8 mouse cellular contexts compared by ENCODE assay signal in genomic region chr16:13940139-13940846, GRCm38 (mm10). TPM values are rescaled to one million over a fixed set of nuclear protein-coding genes. Genes with fewer than 3 reads are reported as not detected.
DNase-seq lines count a peak whose midpoint lies in the region; ATAC-seq and TF ChIP-seq lines count a peak whose summit lies in the region.

No protein-coding gene starts in this region.

- peak overlapping the region; percentile 98 for H3K4me2 ChIP-seq in heart, embryonic 11.5 days
- peak overlapping the region; percentile 99 for H3K4me2 ChIP-seq in kidney, embryonic 15.5 days
- H3K4me2 ChIP-seq in limb, embryonic 11.5 days (ENCODE audit: low read depth, severe bottlenecking), result peak overlapping the region; percentile 98
- H3K4me2 ChIP-seq in midbrain, embryonic 14.5 days (ENCODE audit: low read length), result peak overlapping the region; percentile 96
- peak overlapping the region; percentile 89 for H3K4me2 ChIP-seq in stomach, postnatal 0 days (replicated peaks; ENCODE audit: low read depth)

- H3K27me3 ChIP-seq in embryonic facial prominence, embryonic 10.5 days (replicated peaks; ENCODE audit: low read depth, poor library complexity, severe bottlenecking), result peaks cover 22% of the 10 kb centered on the region
- peaks cover 20% of the 10 kb centered on the region for H3K27me3 ChIP-seq in heart, embryonic 11.5 days (ENCODE audit: control insufficient read depth, insufficient read depth, low read length)
- H3K27me3 ChIP-seq in kidney, embryonic 15.5 days, result no peaks in the 10 kb centered on the region
- peaks cover 5% of the 10 kb centered on the region; the same call in 1 of the 2 replicates for H3K27me3 ChIP-seq in limb, embryonic 11.5 days (ENCODE audit: control insufficient read depth, insufficient read depth, low read length)
- no peaks in the 10 kb centered on the region for H3K27me3 ChIP-seq in midbrain, embryonic 14.5 days (ENCODE audit: control insufficient read depth, insufficient read depth, low read length)
- no peaks in the 10 kb centered on the region for H3K27me3 ChIP-seq in stomach, postnatal 0 days (ENCODE audit: control insufficient read depth, insufficient read depth, low read length)

- H3K4me3 ChIP-seq in embryonic facial prominence, embryonic 10.5 days, result peak overlapping the region; percentile 70
- H3K4me3 ChIP-seq in heart, embryonic 11.5 days (ENCODE audit: low read depth, low read length), result peak overlapping the region; percentile 67
- H3K4me3 ChIP-seq in kidney, embryonic 15.5 days (replicated peaks), result peak overlapping the region; percentile 67
- H3K4me3 ChIP-seq in limb, embryonic 11.5 days (ENCODE audit: low read depth, low read length), result peak overlapping the region; percentile 63
- peak overlapping the region; percentile 64 for H3K4me3 ChIP-seq in midbrain, embryonic 14.5 days (replicated peaks; ENCODE audit: low read depth, low read length)
- H3K4me3 ChIP-seq in stomach, postnatal 0 days (ENCODE audit: low read depth, low read length), result peak overlapping the region; percentile 49

- DNase-seq in brain, adult 2 months (ENCODE audit: low read depth, low spot score), result peak; percentile 98
- DNase-seq in embryonic facial prominence, embryonic 10.5 days (ENCODE audit: low spot score), result peak; percentile 79
- DNase-seq in limb, embryonic 11.5 days (ENCODE audit: low spot score), result peak; percentile 79
- peak; percentile 90 for DNase-seq in midbrain, embryonic 14.5 days
- DNase-seq in stomach, postnatal 0 days (ENCODE audit: low spot score), result peak; percentile 80
- DNase-seq in spleen, adult 18-20 months, result no peak

- peaks cover 16% of the 10 kb centered on the region for H3K4me1 ChIP-seq in embryonic facial prominence, embryonic 10.5 days
- no peaks in the 10 kb centered on the region for H3K4me1 ChIP-seq in heart, embryonic 11.5 days (ENCODE audit: control insufficient read depth, insufficient read depth, low read length)
- H3K4me1 ChIP-seq in kidney, embryonic 15.5 days, result peaks cover 8% of the 10 kb centered on the region
- H3K4me1 ChIP-seq in limb, embryonic 11.5 days (ENCODE audit: control insufficient read depth, insufficient read depth, low read length), result no peaks in the 10 kb centered on the region
- H3K4me1 ChIP-seq in midbrain, embryonic 14.5 days (ENCODE audit: control insufficient read depth, insufficient read depth, low read length), result peaks cover 10% of the 10 kb centered on the region; the same call in 1 of the 2 replicates
- no peaks in the 10 kb centered on the region for H3K4me1 ChIP-seq in stomach, postnatal 0 days (replicated peaks; ENCODE audit: control insufficient read depth, insufficient read depth)

- peak; percentile 74 for ATAC-seq in heart, embryonic 11.5 days (replicated peaks; ENCODE audit: insufficient number of reproducible peaks, low FRiP score, low TSS enrichment)
- ATAC-seq in kidney, embryonic 15.5 days (replicated peaks; ENCODE audit: low FRiP score), result peak; percentile 98
- ATAC-seq in limb, embryonic 11.5 days (ENCODE audit: insufficient number of reproducible peaks, low FRiP score, low TSS enrichment, low read depth), result peak; percentile 94
- ATAC-seq in midbrain, embryonic 14.5 days (ENCODE audit: low FRiP score, low TSS enrichment), result peak; percentile 98
- peak; percentile 96 for ATAC-seq in stomach, postnatal 0 days (ENCODE audit: low FRiP score, low TSS enrichment)

- H3K9ac ChIP-seq in heart, embryonic 11.5 days (ENCODE audit: low read depth, low read length), result peak overlapping the region; percentile 72
- peak overlapping the region; percentile 53 for H3K9ac ChIP-seq in kidney, embryonic 15.5 days
- H3K9ac ChIP-seq in limb, embryonic 11.5 days (ENCODE audit: low read length), result peak overlapping the region; percentile 57
- H3K9ac ChIP-seq in midbrain, embryonic 14.5 days (replicated peaks; ENCODE audit: low read length), result peak overlapping the region; percentile 64
- H3K9ac ChIP-seq in stomach, postnatal 0 days (ENCODE audit: low read length), result peak overlapping the region; percentile 63

- no peaks in the 10 kb centered on the region for H3K36me3 ChIP-seq in embryonic facial prominence, embryonic 10.5 days (replicated peaks)
- no peaks in the 10 kb centered on the region for H3K36me3 ChIP-seq in heart, embryonic 11.5 days (ENCODE audit: control insufficient read depth, insufficient read depth, low read length)
- no peaks in the 10 kb centered on the region for H3K36me3 ChIP-seq in kidney, embryonic 15.5 days
- H3K36me3 ChIP-seq in limb, embryonic 11.5 days (ENCODE audit: control insufficient read depth, insufficient read depth, low read length), result no peaks in the 10 kb centered on the region
- no peaks in the 10 kb centered on the region for H3K36me3 ChIP-seq in midbrain, embryonic 14.5 days (ENCODE audit: control insufficient read depth, insufficient read depth, low read length)
- H3K36me3 ChIP-seq in stomach, postnatal 0 days (ENCODE audit: control insufficient read depth, insufficient read depth, low read length), result no peaks in the 10 kb centered on the region

- H3K27ac ChIP-seq in embryonic facial prominence, embryonic 10.5 days (replicated peaks), result peak overlapping the region; percentile 48; the same call in 1 of the 2 replicates
- no peak overlapping the region for H3K27ac ChIP-seq in heart, embryonic 11.5 days (ENCODE audit: low read depth, low read length)
- H3K27ac ChIP-seq in kidney, embryonic 15.5 days, result no peak overlapping the region
- no peak overlapping the region for H3K27ac ChIP-seq in limb, embryonic 11.5 days (replicated peaks; ENCODE audit: low read depth, low read length)
- H3K27ac ChIP-seq in midbrain, embryonic 14.5 days (replicated peaks; ENCODE audit: low read depth, low read length), result peak overlapping the region; percentile 49
- H3K27ac ChIP-seq in stomach, postnatal 0 days (replicated peaks), result no peak overlapping the region

- no peak for TF ChIP-seq CTCF in stomach, postnatal 0 days (IDR thresholded peaks at IDR 0.05; ENCODE audit: low read depth)

- no peaks in the 10 kb centered on the region for H3K9me3 ChIP-seq in embryonic facial prominence, embryonic 10.5 days
- H3K9me3 ChIP-seq in heart, embryonic 11.5 days (replicated peaks; ENCODE audit: control insufficient read depth, low read length), result no peaks in the 10 kb centered on the region
- H3K9me3 ChIP-seq in kidney, embryonic 15.5 days (replicated peaks), result no peaks in the 10 kb centered on the region
- H3K9me3 ChIP-seq in limb, embryonic 11.5 days (ENCODE audit: control insufficient read depth, low read length), result no peaks in the 10 kb centered on the region
- H3K9me3 ChIP-seq in midbrain, embryonic 14.5 days (ENCODE audit: control insufficient read depth, low read length), result no peaks in the 10 kb centered on the region
- H3K9me3 ChIP-seq in stomach, postnatal 0 days (ENCODE audit: control insufficient read depth, low read length), result no peaks in the 10 kb centered on the region

- 4% methylated on average over 28 of the region's 28 CpGs for WGBS in embryonic facial prominence, embryonic 10.5 days
- 5% methylated on average over 28 of the region's 28 CpGs for WGBS in heart, embryonic 11.5 days (ENCODE audit: insufficient replicate concordance)
- 5% methylated on average over 28 of the region's 28 CpGs for WGBS in kidney, embryonic 15.5 days
- 5% methylated on average over 28 of the region's 28 CpGs for WGBS in limb, embryonic 11.5 days
- WGBS in midbrain, embryonic 14.5 days, result 4% methylated on average over 28 of the region's 28 CpGs
- 6% methylated on average over 28 of the region's 28 CpGs for WGBS in stomach, postnatal 0 days

- TF ChIP-seq EP300 in stomach, postnatal 0 days (optimal IDR thresholded peaks at IDR 0.05), result no peak

RNA-seq across cellular contexts. Expression of gene Mpv17l, which starts 37.3 kb away (rescaled TPM):
- polyA plus RNA-seq in embryonic facial prominence, embryonic 10.5 days (2016; fragmentation: Nextera tagmentation; extraction: Ambion mirVana), result 2.6 and 3.4 TPM in 2 replicates
- polyA plus RNA-seq in heart, embryonic 11.5 days (2014; fragmentation: Nextera tagmentation; extraction: Ambion mirVana), result 1.6 and 2.1 TPM in 2 replicates
- 7.5 and 7.7 TPM in 2 replicates for polyA plus RNA-seq in kidney, embryonic 15.5 days (2015; fragmentation: Nextera tagmentation; extraction: Ambion mirVana)
- polyA plus RNA-seq in limb, embryonic 11.5 days (2014; fragmentation: Nextera tagmentation; extraction: Ambion mirVana), result 2.6 and 3.1 TPM in 2 replicates
- polyA plus RNA-seq in midbrain, embryonic 14.5 days (2014; fragmentation: Nextera tagmentation; extraction: Ambion mirVana), result 22.0 and 23.4 TPM in 2 replicates
- 4.6 and 5.7 TPM in 2 replicates for polyA plus RNA-seq in stomach, postnatal 0 days (2015; fragmentation: Nextera tagmentation; extraction: Ambion mirVana)

RNA-seq across cellular contexts. Expression of gene Pdxdc1, which starts 37.4 kb away (rescaled TPM):
- polyA plus RNA-seq in embryonic facial prominence, embryonic 10.5 days (2016; fragmentation: Nextera tagmentation; extraction: Ambion mirVana), result 72.2 and 74.8 TPM in 2 replicates
- polyA plus RNA-seq in heart, embryonic 11.5 days (2014; fragmentation: Nextera tagmentation; extraction: Ambion mirVana), result 64.6 and 74.2 TPM in 2 replicates
- polyA plus RNA-seq in kidney, embryonic 15.5 days (2015; fragmentation: Nextera tagmentation; extraction: Ambion mirVana), result 77.7 and 89.2 TPM in 2 replicates
- polyA plus RNA-seq in limb, embryonic 11.5 days (2014; fragmentation: Nextera tagmentation; extraction: Ambion mirVana), result 84.4 and 87.6 TPM in 2 replicates
- 54.7 and 77.8 TPM in 2 replicates for polyA plus RNA-seq in midbrain, embryonic 14.5 days (2014; fragmentation: Nextera tagmentation; extraction: Ambion mirVana)
- polyA plus RNA-seq in stomach, postnatal 0 days (2015; fragmentation: Nextera tagmentation; extraction: Ambion mirVana), result 75.1 and 76.2 TPM in 2 replicates

RNA-seq across cellular contexts. Expression of gene 2900011O08Rik, which starts 46.1 kb away (rescaled TPM):
- 7.0 and 7.2 TPM in 2 replicates for polyA plus RNA-seq in embryonic facial prominence, embryonic 10.5 days (2016; fragmentation: Nextera tagmentation; extraction: Ambion mirVana)
- polyA plus RNA-seq in heart, embryonic 11.5 days (2014; fragmentation: Nextera tagmentation; extraction: Ambion mirVana), result 0.92 and 1.3 TPM in 2 replicates
- 1.6 and 2.2 TPM in 2 replicates for polyA plus RNA-seq in kidney, embryonic 15.5 days (2015; fragmentation: Nextera tagmentation; extraction: Ambion mirVana)
- 6.8 and 8.5 TPM in 2 replicates for polyA plus RNA-seq in limb, embryonic 11.5 days (2014; fragmentation: Nextera tagmentation; extraction: Ambion mirVana)
- polyA plus RNA-seq in midbrain, embryonic 14.5 days (2014; fragmentation: Nextera tagmentation; extraction: Ambion mirVana), result 166 and 194 TPM in 2 replicates
- polyA plus RNA-seq in stomach, postnatal 0 days (2015; fragmentation: Nextera tagmentation; extraction: Ambion mirVana), result 0.70 and 1.3 TPM in 2 replicates

RNA-seq across cellular contexts. Expression of gene Ifitm7, which starts 46.4 kb away (rescaled TPM):
- polyA plus RNA-seq in embryonic facial prominence, embryonic 10.5 days (2016; fragmentation: Nextera tagmentation; extraction: Ambion mirVana), result 0.35 and 0.56 TPM in 2 replicates
- polyA plus RNA-seq in heart, embryonic 11.5 days (2014; fragmentation: Nextera tagmentation; extraction: Ambion mirVana), result not detected in 2 replicates
- 0.08 TPM in 1 of 2 replicates, not detected in the other for polyA plus RNA-seq in kidney, embryonic 15.5 days (2015; fragmentation: Nextera tagmentation; extraction: Ambion mirVana)
- polyA plus RNA-seq in limb, embryonic 11.5 days (2014; fragmentation: Nextera tagmentation; extraction: Ambion mirVana), result 0.21 and 0.45 TPM in 2 replicates
- polyA plus RNA-seq in midbrain, embryonic 14.5 days (2014; fragmentation: Nextera tagmentation; extraction: Ambion mirVana), result 0.46 and 1.8 TPM in 2 replicates
- polyA plus RNA-seq in stomach, postnatal 0 days (2015; fragmentation: Nextera tagmentation; extraction: Ambion mirVana), result not detected in 2 replicates

Comparison
In these comparisons a context has a peak if more than half of its experiments do, and no peak if none do; other contexts are left out.
1. DNase-seq: peak in brain, adult 2 months (single experiment), embryonic facial prominence, embryonic 10.5 days (single experiment), limb, embryonic 11.5 days (single experiment), midbrain, embryonic 14.5 days (single experiment) and stomach, postnatal 0 days (single experiment); none in spleen, adult 18-20 months (0 of 2).
2. H3K27ac ChIP-seq: peak in embryonic facial prominence, embryonic 10.5 days (single experiment) and midbrain, embryonic 14.5 days (single experiment); none in heart, embryonic 11.5 days (single experiment), kidney, embryonic 15.5 days (single experiment), limb, embryonic 11.5 days (single experiment) and stomach, postnatal 0 days (single experiment).
3. RNA of gene 2900011O08Rik, which starts 46.1 kb away (polyA plus RNA-seq): 166 to 194 TPM in midbrain, embryonic 14.5 days; 7.0 to 7.2 TPM in embryonic facial prominence, embryonic 10.5 days, 6.8 to 8.5 TPM in limb, embryonic 11.5 days, 1.6 to 2.2 TPM in kidney, embryonic 15.5 days, 0.92 to 1.3 TPM in heart, embryonic 11.5 days and 0.70 to 1.3 TPM in stomach, postnatal 0 days; every median in the first group is over 10 times any median in the second.
4. Peak in every context shown above with its lines, with median percentiles within 50 percentile points of each other: H3K4me3 ChIP-seq, ATAC-seq, H3K4me2 ChIP-seq and H3K9ac ChIP-seq.